Mouse (Mus musculus): ENCODE measurements around the gene Nfatc2ip. TPM values are rescaled to one million over a fixed set of nuclear protein-coding genes. Genes with fewer than 3 reads are reported as not detected.

Nfatc2ip gene
- polyA plus RNA-seq (2017; shearing (Covaris generic)), result 7.3 TPM

DNA sequence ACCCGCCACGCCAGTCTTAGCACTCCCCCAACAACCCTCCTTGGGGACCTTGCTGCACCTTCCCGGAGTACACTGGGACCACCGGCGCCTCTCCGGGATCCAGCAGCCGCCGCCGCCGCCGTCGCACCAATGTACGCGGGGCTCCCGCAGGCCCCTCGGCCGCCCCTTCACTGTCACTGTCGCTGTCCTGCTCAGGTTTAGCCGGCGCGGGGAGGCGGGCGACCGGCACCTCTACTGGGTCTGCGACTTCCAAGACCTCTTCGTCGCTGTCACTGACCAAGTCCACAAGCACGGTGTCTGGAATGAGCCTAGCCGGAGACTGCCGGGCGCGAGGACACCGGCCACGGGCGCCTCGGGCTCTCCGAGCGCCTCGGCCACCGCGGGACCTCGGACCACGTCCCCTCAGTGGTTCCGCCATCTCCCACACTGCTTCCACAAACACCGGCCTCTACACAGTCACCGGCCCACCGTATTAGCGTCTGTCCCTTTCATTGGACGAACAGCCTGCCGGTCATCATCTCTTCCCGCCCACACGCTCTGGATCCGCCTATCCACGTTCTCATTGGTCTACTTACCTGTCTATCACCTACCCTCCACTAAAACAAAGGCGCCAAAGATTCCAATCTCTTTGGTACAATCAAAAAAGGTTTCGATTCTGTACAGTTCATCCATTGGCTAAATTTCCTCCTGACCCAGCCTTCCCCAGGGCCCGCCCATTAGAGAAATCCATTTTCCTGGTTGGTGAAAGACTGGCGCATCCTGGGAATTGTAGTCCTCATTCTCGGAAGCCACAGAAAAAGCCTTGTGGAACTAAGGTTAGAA, at the start of gene Nfatc2ip:
Nfatc2ip (minus strand) TSS at position 440 of the 822 bp plus-strand sequence.

DNA sequence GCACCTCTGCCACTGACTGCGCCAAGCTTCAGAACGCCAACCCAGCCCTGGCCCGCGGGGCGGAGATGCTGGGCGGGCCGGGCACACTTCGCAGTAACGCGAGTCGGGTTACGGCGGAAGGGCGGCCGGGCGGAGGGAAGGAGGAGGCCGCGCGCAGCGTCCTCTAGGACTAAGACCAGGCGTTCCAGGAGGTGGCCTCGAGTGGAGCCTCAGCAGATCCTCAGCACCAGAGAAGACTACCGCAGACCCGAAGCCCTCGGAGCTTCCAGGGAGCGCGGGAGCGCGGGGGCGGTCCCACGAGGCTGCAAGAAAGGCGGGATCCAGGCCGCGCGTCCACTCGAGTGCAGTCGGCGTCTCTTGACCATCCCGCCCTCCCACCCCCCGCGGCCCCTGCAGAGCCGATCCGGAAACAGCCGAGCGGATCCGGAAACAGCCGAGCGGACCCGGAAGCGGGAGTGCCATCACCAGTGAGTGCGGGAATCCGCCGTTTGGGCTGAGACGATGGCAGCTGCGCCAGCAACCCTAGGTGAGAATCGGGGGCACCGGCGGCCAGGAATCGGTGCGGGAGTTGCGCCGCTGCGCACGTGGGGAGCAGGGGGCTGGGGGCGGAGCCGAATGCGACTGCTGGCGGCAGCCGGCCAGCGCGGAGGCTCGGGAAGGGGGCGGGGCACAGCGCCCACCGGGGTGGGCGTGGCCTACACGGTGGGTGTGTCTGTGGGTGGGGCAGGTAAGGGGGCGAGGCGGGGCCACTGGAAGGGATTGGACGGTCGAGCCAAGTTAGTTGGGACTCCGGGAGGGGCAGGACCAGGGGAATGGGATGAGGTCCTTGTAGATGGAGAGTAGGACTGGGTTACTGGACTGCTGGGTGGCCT, 32.3 kb upstream of the Nfatc2ip start, which contains the start of gene Rabep2:
Rabep2 (plus strand) TSS at position 129 of the 872 bp plus-strand sequence.

GRCm38 (mm10) chr7:126414725-126415124, 18.2 kb upstream of the Nfatc2ip start, which contains the start of gene Cd19:
Gene Cd19, minus strand, starts transcription at chr7:126414889.

DNA sequence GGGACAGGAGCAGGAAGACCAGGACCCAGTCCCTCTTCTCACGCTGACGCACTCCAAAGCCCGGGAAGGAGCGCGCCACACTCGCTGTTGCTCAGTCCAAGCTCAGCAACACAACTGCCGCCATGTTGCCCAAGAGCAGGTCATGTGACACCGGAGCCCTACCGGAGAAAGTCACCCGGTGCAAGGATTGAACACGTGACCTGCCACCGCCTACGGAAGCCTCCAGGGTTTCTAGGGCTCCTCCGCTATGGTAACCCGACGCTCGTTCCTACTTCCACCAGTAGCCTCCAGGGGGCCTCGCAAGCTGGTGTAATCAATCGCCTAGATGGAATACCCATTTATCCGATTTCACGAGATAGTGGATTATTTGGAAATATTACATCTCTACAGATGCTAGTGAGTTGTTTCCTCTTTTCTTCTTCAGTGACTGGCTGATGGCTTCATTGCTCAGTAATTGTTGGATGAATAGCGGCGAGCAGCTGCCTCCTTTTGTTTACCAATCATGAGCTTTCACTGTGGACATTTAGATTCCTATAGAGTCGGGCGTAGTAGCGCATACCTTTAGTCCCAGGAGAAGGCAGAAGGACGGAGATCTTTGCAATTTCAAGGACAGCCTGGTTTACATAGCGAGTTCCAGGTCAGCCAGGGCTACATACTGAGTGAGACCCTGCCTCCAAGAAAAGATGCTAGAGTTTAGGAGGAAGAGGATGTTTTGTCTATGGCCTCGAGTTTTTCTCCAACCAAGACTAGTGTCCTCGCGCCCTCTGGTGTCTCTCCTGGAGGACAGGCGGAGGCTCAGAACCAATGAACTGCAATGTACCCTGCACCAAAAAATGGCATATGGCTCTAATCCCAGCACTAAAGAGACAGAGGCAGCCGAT, 19.0 kb downstream of the Nfatc2ip start, which contains the start of gene Spns1:
Spns1 (minus strand) TSS at position 173 of the 881 bp plus-strand sequence.

DNA sequence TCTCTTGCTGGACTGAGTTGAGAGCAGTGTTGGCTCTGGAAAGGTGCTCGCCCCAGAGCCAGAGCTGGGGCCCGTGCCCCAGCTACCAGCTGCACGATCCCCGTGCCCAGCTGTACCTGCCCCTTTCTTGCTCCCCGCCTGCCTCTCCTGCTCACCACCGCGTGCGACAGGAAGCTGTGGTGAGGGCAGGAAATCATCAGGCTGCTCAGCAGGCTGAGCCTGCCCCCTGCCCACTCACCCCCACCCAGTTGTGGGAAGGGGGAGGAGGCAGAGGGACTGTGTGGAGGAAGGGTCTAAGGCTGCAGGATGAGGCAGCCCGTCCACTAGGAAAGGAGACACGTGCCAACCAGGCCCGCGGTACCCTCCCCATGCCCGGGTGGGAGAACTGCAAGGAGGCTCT, 27.1 kb downstream of the Nfatc2ip start, which contains the start of gene Lat:
Lat (minus strand) TSS at position 178 of the 400 bp plus-strand sequence.

Other genes with a start within 250 kb of the Nfatc2ip start
- gene Xpo6, start 196.2 kb downstream of the Nfatc2ip start, polyA plus RNA-seq (2017; shearing (Covaris generic)), result 219 TPM
- 31.3 TPM for gene Sbk1, start 124.1 kb downstream of the Nfatc2ip start, polyA plus RNA-seq (2017; shearing (Covaris generic))
- gene Lat, start 27.2 kb downstream of the Nfatc2ip start, polyA plus RNA-seq (2017; shearing (Covaris generic)), result 696 TPM
- gene Spns1, start 19.3 kb downstream of the Nfatc2ip start, polyA plus RNA-seq (2017; shearing (Covaris generic)), result 56.7 TPM
- gene Cd19, start 18.2 kb upstream of the Nfatc2ip start, polyA plus RNA-seq (2017; shearing (Covaris generic)), result not detected
- 35.8 TPM for gene Rabep2, start 32.0 kb upstream of the Nfatc2ip start, polyA plus RNA-seq (2017; shearing (Covaris generic))
- 0.47 TPM for gene Atp2a1, start 66.4 kb upstream of the Nfatc2ip start, polyA plus RNA-seq (2017; shearing (Covaris generic))
- gene Sh2b1, start 78.7 kb upstream of the Nfatc2ip start, polyA plus RNA-seq (2017; shearing (Covaris generic)), result 28.4 TPM
- 50.0 TPM for gene Tufm, start 90.6 kb upstream of the Nfatc2ip start, polyA plus RNA-seq (2017; shearing (Covaris generic))
- gene Atxn2l, start 106.7 kb upstream of the Nfatc2ip start, polyA plus RNA-seq (2017; shearing (Covaris generic)), result 109 TPM
- gene Eif3c, start 169.7 kb upstream of the Nfatc2ip start, polyA plus RNA-seq (2017; shearing (Covaris generic)), result 166 TPM
- gene Apobr, start 188.2 kb upstream of the Nfatc2ip start, polyA plus RNA-seq (2017; shearing (Covaris generic)), result 1.1 TPM
- 54.1 TPM for gene Cln3, start 189.1 kb upstream of the Nfatc2ip start, polyA plus RNA-seq (2017; shearing (Covaris generic))
- gene Il27, start 198.2 kb upstream of the Nfatc2ip start, polyA plus RNA-seq (2017; shearing (Covaris generic)), result not detected
- gene Nupr1, start 234.1 kb upstream of the Nfatc2ip start, polyA plus RNA-seq (2017; shearing (Covaris generic)), result not detected